Mouse (Mus musculus): ENCODE data around the gene Zfp952. TPM values are rescaled to one million over a fixed set of nuclear protein-coding genes. Genes with fewer than 3 reads are reported as not detected.
A peak's percentile ranks its signal among the peaks of the same experiment; 100 is the strongest.
"Not testable (repeated sequence)": the region's sequence is repeated elsewhere in the genome, so short reads cannot be mapped to it uniquely, and the experiment has no call there.

Gene Zfp952
- total RNA-seq (2021): 1 to 10 TPM; 6.8 to 7.6 TPM
- long read RNA-seq, experiment 1, transcript Zfp952-201 (4 exons, 2,950 nt): major isoform, 6 of 11 reads
- long read RNA-seq, experiment 1, partial matches to known transcripts: 0 of 11 reads
- long read RNA-seq, experiment 1, other reads (novel, unspliced or antisense): 4 of 11 reads
- long read RNA-seq, experiment 2, transcript Zfp952-201 (4 exons, 2,950 nt): major isoform, 7 of 10 reads
- long read RNA-seq, experiment 2, partial matches to known transcripts: 0 of 10 reads
- long read RNA-seq, experiment 2, other reads (novel, unspliced or antisense): 3 of 10 reads

DNA sequence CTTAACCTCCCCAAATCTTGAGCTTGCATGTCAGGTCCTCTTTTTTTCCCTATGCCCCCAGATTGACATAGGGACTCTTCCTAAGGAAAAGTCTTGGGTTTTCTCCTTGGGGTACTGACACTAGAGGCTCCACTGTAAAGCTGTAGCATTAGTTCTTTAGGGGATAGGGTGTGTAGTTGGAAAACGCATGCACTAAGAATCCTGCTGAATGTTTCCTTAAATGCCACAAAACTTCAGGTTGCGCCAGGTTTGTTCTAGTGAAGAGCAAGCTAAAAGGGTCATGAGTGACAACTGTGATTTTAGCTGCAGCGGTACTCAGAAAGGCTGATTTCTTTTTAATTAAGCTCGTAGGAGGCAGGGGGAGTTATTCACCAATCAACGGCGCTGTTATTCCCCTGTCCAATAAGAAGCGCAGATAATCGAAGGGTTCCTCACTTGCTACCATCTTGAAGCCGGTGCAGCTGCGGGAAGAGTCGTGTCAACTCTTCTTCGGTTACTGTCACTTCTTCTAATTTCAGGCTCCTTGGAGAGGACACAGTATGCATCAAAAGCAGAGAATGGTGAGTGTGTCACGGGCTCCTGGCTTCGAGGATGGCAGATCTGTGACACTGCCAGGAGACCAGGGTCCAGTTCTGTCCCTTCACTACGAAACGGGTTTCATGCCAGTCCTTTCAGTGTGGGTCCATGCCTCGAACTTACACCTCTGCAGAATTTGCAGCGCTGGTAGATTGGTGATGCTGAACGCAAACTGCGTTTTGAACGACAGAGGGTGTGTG lies at the start of gene Zfp952:
Gene Zfp952, plus strand, starts transcription at position 431 of the 776 bp plus-strand sequence.
- intact Hi-C loops (cut with DNase I): loop anchor here (1.0 to 5.0 kb wide), 2 partner anchors 17 to 99 kb away; no protein-coding TSS in a partner anchor
- DNase-seq: peak; percentile 80 to 89

DNA sequence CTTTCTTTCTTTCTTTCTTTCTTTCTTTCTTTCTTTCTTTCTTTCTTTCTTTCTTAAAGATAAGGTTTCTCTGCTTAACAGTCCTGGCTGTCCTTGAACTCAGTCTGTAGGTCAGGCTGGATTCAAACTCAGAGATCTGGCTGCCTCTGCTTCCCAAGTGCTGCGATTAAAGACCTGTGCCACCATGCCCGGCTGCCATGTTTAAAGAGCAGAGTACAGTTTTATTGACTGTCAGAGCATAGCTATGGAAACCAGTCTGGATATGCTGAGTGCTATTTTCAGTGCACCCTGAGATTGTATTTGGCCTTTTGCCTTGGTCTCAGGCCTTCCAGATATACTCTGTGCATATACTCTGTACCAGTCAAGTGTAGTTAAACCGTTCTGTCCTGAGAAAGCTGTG lies 49.3 kb upstream of the Zfp952 start:
- DNase-seq: no peak
- intact Hi-C loops (cut with DNase I): no loop called here

DNA sequence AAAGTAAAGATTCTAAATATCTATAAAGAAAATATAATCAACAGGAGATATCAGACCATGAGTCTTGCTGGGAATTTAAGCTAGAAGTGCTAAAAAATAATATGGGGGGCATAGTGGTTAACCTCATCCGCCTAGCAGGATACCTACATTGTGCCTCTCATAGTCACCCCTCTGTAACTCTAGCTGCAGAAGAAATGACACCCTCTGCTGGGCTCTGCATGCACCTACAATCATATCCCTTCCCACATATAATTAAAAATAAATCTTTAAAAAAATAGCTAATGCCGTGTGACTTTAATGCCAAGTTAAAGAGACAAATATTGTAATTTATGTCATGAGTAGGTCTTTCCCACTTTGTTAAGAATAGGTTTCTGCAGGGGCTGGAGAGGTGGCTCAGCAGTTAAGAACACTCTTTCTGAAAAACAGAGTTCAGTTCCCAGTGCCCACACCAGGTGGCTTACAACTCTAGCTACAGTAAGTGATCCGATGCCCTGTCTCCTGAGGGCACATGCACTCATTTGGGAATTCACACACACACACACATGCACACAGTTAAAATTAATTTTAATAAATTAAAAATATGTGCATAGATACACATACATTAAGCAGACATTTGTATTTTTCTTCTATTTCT lies 48.4 kb upstream of the Zfp952 start:
- no peak for DNase-seq
- intact Hi-C loops (cut with DNase I): loop anchor here (5.0 kb wide), 1 partner anchor 52 kb away; the partner anchor contains the start of gene Zfp870

DNA sequence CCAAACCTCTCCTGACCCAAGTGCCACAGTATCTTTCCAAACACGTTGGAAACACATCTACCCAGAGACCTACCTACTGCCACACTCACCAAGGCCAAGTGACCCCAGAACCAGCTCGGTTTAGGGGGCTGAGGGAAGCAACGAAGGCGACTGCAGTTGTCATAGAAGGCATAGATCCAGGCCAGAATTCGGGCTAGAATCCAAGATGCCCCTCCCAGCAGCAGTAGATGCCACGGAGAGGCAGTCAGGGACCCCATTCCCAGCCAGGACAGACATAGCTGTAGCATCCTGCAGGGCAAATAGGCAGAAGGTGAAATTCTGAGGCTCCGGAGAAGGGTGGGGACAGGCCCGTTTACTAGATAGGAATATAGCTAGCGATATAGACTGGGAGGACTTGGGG lies 46.2 kb upstream of the Zfp952 start:
- intact Hi-C loops (cut with DNase I): loop anchor here (5.0 kb wide), 1 partner anchor 54 kb away; the partner anchor contains the start of gene Zfp870
- peak; percentile 13 to 25 for DNase-seq

DNA sequence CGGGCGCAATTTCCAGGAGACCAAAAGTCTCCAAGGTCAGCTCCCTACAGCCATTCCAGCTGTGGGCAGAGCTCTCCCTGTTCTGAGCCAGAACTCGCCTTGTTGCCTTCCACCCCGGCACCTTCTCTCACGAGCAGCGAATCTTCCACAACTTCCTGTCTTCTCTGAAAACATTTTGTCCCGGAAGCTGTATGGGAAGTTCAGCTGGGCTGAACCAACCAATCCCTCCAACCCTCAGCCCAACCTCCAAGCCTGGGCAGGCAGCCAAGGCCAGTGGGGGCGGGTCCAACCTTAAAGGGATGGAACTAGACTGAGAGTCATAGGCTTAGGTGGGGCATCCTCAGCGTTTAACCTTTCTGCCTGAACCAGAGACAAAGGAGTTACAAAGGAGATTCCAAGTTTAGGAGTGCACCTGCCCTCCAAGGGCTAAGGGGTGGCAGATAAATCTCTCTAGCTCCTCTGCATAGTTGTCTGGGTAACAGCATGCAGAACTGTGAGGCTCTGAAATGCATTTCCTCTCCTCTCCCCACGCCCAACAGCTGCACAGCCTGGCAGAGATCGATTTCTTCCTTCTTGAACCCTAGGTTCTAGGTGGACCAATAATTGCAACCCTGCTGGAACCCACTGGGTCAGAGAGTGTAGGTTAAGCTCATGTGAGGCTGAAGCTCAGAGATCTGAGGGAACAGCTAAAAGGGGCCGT lies 45.6 kb upstream of the Zfp952 start, which contains the start of gene Cyp4f13:
Gene Cyp4f13, minus strand, starts transcription at position 188 of the 700 bp plus-strand sequence.
- peak; percentile 99 to 100 for DNase-seq
- intact Hi-C loops (cut with DNase I): loop anchor here (5.0 kb wide), 1 partner anchor 55 kb away; the partner anchor contains the start of gene Zfp870

DNA sequence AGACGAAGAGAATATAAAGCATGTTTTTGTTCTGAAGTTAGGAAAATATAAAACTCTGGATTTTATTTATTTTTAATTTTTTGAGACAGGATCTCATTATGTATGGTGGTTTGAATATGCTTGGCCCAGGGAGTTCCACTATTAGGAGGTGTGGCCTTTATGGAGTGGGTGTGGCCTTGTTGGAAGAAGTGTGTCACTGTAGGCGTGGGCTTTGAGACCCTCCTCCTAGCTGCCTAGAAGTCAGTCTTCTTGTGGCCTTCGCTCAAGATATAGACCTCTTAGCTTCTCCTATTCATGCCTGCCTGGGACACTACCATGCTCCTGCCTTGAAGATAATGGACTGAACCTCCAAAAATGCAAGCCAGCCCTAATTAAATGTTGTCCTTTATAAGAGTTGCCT lies 42.8 kb upstream of the Zfp952 start:
- intact Hi-C loops (cut with DNase I): loop anchor here (2.0 to 5.0 kb wide), 4 partner anchors 45 to 313 kb away; no protein-coding TSS in a partner anchor
- no peak for DNase-seq

DNA sequence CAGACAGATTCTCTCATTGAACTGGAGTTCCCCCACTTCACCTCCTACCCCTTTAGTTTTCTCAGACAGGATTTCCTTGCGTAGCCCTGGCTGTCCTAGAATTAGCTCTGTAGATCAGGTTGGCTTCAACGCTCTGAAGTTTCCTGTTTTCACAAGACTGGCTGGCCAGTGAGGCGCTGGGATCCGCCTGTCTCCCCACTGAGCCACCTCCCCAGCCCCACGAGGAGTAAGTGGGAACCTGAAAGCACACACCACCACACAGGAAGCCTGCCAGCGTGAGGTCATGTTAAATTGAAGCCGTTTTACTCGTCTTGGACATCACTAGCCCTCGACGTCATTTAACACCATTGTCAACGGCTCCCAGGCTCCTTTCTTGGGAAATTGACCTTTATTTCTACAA lies 41.9 kb upstream of the Zfp952 start:
- intact Hi-C loops (cut with DNase I): loop anchor here (2.0 to 5.0 kb wide), 4 partner anchors 46 to 314 kb away; no protein-coding TSS in a partner anchor

DNA sequence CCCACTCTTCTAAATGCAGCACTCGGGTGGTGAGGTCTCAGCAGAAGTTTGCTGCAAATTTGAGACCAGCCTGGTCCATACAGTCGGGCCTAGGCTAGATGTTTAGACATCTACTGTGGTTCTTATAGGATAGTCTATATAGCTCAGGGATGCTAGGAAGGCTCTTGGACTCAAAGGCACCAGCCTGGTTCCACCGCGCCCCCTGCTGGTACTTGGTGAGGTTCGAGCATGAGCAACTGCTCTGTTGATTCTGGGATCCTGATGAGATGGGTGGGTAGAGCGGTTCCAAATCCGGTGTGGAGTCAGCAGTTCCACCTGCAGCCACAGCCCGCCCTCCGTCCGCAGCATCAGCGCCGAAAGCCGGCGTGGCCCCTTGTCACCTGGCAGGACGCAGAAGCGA lies 41.5 kb upstream of the Zfp952 start:
- DNase-seq: peak; percentile 86 to 92
- intact Hi-C loops (cut with DNase I): loop anchor here (2.0 to 5.0 kb wide), 4 partner anchors 47 to 314 kb away; no protein-coding TSS in a partner anchor

More for the DNA sequence above, 41.9 kb upstream of the Zfp952 start:
- DNase-seq: no peak

DNA sequence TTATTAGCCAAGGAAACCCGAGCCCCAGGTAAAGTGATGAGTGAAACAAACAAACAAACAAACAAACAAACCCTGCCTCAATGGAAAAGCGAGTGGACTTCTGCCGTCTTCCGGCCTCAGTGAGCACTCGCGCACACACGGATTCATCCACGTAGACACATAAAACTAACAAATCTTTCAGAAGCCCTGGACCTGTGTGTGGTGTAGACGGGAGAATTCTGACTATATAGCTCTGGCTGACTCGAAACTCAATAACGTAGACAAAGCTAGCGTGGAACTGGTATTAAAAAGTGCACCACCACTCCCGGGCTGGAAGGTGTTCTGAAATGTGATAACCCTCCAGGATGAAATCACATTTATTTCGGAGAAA lies 27.7 kb upstream of the Zfp952 start:
- intact Hi-C loops (cut with DNase I): no loop called here
- peak in 1 of 2 experiments; percentile 21 for DNase-seq

DNA sequence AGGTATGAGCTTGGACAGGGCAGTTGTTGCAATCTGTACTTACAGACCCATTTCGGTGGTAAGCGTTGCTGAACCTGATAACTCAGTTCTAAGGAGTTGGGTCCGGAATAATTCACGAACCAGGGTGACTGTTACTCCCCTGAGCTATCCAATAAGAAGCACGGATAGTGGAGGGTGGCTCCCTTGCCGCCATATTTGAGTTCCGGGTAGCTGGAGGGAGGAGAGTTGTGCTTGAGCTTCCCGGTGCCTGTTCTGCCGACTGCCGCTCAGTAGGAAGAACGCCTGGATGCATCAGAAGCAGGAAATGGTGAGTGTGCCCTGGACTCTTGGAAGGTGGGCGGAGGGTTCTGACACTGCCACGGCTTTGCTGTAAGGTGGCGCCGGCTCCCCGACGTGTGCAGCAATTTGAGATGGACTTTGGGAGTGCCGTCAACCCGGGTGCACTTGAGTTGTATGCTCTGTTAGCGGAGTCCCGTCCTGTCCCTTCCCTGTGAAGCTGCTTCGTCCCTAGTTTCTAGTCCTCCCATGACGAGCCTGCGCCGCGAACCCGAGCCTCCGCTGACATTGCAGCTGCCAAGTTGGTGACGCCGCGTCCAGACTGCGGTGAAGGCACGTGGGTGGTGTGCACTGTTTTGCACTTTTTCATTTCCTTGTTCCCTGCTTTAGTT lies 27.2 kb upstream of the Zfp952 start, which contains the start of gene Zfp472:
Gene Zfp472, plus strand, starts transcription at position 192 of the 668 bp plus-strand sequence.
- peak; percentile 84 to 93 for DNase-seq
- intact Hi-C loops (cut with DNase I): no loop called here

DNA sequence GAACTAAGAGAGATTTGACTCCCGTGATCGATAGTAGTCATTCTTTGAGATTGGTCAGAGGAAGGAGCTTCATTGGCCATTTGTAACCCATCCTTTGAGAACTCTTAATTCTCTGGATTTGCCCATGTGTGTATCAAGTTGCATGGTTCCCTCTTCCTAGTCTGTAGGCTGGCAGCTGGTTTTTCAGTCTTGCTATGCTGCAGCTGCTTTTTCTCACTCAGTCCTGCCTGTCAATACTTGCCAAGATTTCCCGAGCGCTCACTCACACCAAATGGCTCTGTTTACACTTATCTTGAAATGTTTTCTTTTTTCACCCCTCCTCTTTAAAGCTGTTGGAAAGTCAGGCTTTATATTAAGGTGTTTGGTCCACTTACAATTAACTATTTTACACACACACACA lies 11.6 kb upstream of the Zfp952 start:
- intact Hi-C loops (cut with DNase I): no loop called here
- no peak for DNase-seq

DNA sequence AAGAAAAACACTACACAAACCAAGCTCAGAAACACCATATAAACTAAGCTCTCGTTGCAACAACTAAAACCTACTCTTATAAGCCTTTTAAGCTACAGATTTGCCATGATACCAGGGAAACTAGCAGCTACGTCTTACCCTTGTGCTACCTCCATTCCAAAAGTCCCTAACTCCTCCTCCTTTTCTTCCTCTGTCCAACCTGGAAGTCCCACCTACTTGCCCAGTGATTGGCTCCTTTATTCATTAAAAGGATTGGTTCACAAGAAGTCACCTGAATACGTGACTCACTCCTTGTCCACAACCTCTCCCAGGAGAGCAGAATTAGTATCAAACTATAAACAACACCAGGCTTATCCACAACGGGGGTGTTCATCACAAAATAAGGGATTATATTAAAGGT lies 6.6 kb upstream of the Zfp952 start:
- DNase-seq: no peak
- intact Hi-C loops (cut with DNase I): no loop called here

DNA sequence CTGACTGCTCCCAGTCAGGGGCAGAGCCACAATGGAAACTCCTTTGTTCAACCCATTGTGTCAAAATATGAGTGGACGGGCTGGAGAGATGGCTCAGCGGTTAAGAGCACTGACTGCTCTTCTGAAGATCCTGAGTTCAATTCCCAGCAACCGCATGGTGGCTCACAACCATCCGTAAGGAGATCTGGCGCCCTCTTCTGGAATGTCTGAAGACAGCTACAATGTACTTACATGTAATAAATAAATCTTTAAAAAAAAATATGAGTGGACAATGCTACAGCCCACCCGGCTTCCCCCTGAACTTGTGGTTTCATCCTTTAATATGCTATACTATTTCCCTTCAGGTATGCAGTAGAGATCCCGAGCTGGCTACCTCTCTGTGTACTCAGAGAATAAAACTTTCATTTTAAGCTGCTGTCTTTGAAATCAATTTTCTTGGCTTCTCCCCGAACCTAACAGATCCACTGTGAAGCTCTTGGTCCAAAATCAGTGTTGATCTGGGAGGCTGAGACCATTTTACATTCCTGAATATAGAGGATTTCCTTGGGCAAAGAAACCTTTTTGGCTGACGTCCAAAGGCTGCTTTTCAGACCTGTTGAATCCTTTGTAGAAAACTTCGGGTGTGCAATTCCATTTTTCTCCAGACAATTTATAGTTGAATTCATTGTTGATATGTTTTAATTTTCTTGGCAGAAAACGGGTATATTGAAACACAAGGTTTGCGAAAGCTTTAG lies 797 bp upstream of the Zfp952 start:
- peak in 1 of 2 experiments; percentile 30 for DNase-seq
- intact Hi-C loops (cut with DNase I): loop anchor here (5.0 kb wide), 1 partner anchor 100 kb away; no protein-coding TSS in a partner anchor

DNA sequence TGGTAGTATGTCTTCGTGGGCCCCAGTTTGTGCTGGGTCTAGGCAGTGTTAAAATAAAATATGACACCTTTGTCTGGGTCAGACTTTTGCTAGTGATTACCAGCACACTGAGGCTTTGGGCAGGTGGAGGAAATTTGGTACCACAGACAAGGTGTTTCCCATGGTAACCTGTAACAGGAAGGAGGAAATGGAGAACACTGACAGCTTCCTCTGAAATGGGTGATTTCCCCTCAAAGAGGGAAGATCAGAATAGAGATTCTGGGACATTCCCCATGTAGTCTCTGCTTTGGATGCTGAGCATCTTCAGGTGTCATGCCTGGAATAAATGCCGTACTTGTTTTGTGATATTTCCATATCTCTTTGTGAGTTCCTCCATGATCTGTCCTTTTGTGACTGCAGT lies 5.6 kb downstream of the Zfp952 start:
- intact Hi-C loops (cut with DNase I): no loop called here
- no peak for DNase-seq

DNA sequence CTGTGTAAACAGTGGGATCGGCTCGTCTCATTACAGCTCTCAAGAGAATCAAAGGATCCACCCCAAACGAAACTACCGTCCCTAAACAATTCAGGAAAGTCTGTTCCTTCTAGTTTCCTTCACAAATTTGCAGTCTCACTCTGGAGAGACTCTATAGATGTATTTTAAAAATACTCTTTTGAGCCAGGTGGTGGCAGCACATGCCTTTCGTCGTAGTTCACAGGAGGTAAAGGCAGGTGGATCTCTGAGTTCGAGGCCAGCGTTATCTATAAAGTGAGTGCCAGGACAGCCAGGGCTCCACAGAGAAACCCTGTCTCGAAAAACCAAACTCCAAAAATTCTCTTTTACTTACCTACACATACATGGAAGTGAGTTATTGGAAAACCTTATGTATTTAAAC lies 15.4 kb downstream of the Zfp952 start:
- DNase-seq: no peak
- intact Hi-C loops (cut with DNase I): no loop called here

DNA sequence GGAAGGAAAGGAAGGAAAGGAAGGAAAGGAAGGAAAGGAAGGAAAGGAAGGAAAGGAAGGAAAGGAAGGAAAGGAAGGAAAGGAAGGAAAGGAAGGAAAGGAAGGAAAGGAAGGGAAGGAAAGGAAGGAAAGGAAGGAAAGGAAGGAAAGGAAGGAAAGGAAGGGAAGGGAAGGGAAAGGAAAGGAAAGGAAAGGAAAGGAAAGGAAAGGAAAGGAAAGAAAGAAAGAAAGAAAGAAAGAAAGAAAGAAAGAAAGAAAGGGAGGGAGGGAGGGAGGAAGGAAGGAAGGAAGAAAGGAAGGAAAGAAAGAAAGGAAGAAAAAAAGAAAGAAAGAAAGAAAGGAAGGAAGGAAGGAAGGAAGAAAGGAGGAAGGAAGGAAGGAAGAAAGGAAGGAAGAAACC lies 27.5 kb downstream of the Zfp952 start:
- DNase-seq; intact Hi-C loops (cut with DNase I): not testable (repeated sequence)

DNA sequence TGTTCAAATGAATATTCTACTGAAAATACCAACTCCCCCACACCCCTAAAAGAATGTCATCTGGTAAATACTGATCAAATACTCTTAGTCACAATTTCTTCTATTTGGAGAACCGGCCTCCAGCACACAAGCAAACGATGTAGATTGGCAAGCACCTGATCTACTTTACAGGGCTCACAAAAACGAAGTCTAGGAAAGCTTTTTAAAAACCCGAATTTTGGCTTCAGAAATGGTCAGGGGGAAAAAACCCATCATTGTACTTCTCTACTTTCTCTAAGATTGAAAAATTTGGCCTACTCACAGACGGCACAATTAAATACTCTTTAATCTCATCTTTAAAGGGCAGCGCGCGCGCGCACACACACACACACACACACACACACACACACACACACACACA lies 39.4 kb downstream of the Zfp952 start:
- no peak for DNase-seq
- intact Hi-C loops (cut with DNase I): no loop called here

Measured in heart, postnatal 14 days (tissue).